Mouse (Mus musculus) liver, postnatal 0 days (tissue): ENCODE data around the gene Kctd17. TPM values are rescaled to one million over a fixed set of nuclear protein-coding genes. Genes with fewer than 3 reads are reported as not detected.

Experiments
- ATAC-seq: fragments of 200-750 bp; cut with Nextera tagmentation; 2 replicates; pipeline ENCODE4 v1.8.0; 2017; ENCODE audit warnings: mild to moderate bottlenecking, moderate library complexity
- DNase-seq: peaks from one replicate; pipeline ENCODE4 v3.0.0-alpha.2; 2016
- H3K27ac ChIP-seq: fragments of 300-500 bp; sonication (generic); 2 replicates; pipeline ENCODE4 v1.5.1; 2014; ENCODE audit warnings: antibody characterized with exemption, moderate library complexity, mild to moderate bottlenecking, low read depth
- H3K27me3 ChIP-seq: fragments of 300-500 bp; sonication (generic); 2 replicates; pipeline ENCODE4 v1.6.1; 2014; ENCODE audit warnings: low read length, control low read depth, mixed read lengths; ENCODE audit not compliant: insufficient read depth
- H3K36me3 ChIP-seq: fragments of 300-500 bp; sonication (generic); replicated peaks from 2 replicates; pipeline ENCODE4 v1.6.1; 2014; ENCODE audit warnings: mild to moderate bottlenecking, control low read depth, low read length, moderate library complexity, mixed read lengths; ENCODE audit not compliant: insufficient read depth
- H3K4me1 ChIP-seq: fragments of 300-500 bp; sonication (generic); 2 replicates; pipeline ENCODE4 v1.6.1; 2014; ENCODE audit warnings: antibody characterized with exemption, mild to moderate bottlenecking, control low read depth; ENCODE audit not compliant: insufficient read depth
- H3K4me2 ChIP-seq: fragments of 300-500 bp; sonication (generic); 2 replicates; pipeline ENCODE4 v1.6.1; 2014; ENCODE audit warnings: low read depth, mild to moderate bottlenecking, low read length, moderate library complexity, mixed read lengths
- H3K4me3 ChIP-seq: fragments of 300-500 bp; sonication (generic); 2 replicates; pipeline ENCODE4 v1.5.1; 2014; ENCODE audit warnings: low read depth, low read length
- H3K9ac ChIP-seq: fragments of 300-500 bp; sonication (generic); replicated peaks from 2 replicates; pipeline ENCODE4 v1.6.1; 2014; ENCODE audit warnings: mild to moderate bottlenecking, moderate library complexity
- H3K9me3 ChIP-seq: fragments of 300-500 bp; sonication (generic); 2 replicates; pipeline ENCODE4 v1.6.1; 2016; ENCODE audit warnings: mild to moderate bottlenecking, control low read depth, low read length, mixed read lengths
- CTCF ChIP-seq: sonication (generic); IDR thresholded peaks from 2 replicates; pipeline ENCODE4 v1.5.1; 2016; ENCODE audit warnings: antibody characterized with exemption, low read depth
- EP300 ChIP-seq: IDR thresholded peaks from 2 replicates; pipeline ENCODE4 v1.6.1; 2016; ENCODE audit warnings: antibody characterized with exemption, low read depth, mild to moderate bottlenecking
- WGBS: fragments of 180-500 bp; shearing (Covaris S2); extraction: QIAGEN DNeasy Blood & Tissue Kit; methylation state at CpG from one replicate; pipeline ENCODE4 v1.1.7; 2014; ENCODE audit not compliant: insufficient replicate concordance; 5-methylcytosine and 5-hydroxymethylcytosine counted together
- polyA plus RNA-seq: library from polyadenylated mRNA; unstranded; fragments of >200 nt; fragmentation: Nextera tagmentation; extraction: Ambion mirVana; gene quantifications from 2 replicates; pipeline ENCODE4 v1.2.1, GENCODE M21; 2015

Gene Kctd17
- polyA plus RNA-seq, 1 experiment from 2014 or later: 6.0 TPM

GRCm38 (mm10) chr15:78431541-78432121 lies 3.3 kb downstream of the Kctd17 start:
- peak overlapping the region; percentile 77 for H3K27ac ChIP-seq
- peak; percentile 86 for ATAC-seq
- H3K9ac ChIP-seq: no peak overlapping the region; the same call in 1 of the 2 replicates
- H3K4me1 ChIP-seq: peaks cover 15% of the 10 kb centered on the region
- H3K4me2 ChIP-seq: no peak overlapping the region
- H3K36me3 ChIP-seq: no peaks in the 10 kb centered on the region
- DNase-seq: peak; percentile 47
- no peaks in the 10 kb centered on the region for H3K9me3 ChIP-seq
- TF ChIP-seq CTCF: no peak
- TF ChIP-seq EP300: peak; percentile 58; the same call in 1 of the 2 replicates
- no peak overlapping the region for H3K4me3 ChIP-seq
- WGBS: 53% methylated on average over 7 of the region's 7 CpGs
- peaks cover 19% of the 10 kb centered on the region for H3K27me3 ChIP-seq

DNA sequence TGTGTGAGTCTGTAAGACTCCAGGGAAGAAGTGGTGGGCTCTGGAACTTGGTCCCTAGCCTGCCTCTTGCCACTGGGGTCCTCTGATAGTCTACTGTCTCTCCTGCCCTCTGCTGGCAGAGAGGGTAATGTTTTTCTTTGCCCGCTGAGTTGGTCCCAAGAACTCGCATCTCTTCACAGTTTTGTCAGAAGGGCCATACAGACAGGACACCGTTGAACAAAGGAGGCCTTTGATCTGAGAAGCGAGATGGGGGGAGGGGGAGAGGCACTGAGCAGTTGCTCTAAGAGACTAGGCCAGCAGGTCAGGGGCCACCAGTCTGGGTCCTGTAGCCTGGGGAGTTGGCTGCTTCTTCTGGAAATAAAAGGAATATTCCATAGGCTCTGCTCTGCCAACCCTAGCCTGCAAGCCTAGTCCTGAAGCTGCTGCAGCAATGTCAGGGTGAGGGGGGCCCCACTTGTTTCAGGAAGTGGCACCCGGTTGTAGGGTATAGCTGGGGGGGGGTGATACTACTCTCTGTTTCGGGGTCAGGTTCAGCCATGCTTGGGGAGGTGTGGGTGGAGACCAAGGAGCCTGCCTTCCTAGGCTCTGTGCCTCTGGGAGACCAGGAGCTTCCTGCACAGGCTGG lies 6.6 kb downstream of the Kctd17 start:
- WGBS: 36% methylated on average over 6 of the region's 6 CpGs

DNA sequence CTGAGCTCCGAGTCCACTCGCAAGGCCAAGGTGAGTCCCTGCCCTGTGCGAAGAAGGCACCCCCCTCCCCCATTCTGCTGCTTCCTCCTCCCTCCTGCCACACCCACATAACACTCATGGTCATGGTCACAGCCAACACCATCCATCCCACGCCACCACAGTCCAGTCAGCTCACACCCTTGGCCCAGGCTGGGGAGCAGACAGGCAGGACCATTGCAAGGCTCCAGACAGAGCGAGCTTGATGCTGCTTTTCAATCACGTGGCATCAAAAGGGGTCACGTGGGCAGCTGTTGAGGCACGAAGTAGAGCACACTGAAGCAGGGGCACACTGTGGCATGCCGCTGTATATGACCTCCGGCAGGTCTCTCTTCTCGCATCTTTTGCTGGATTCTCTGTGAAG lies 7.3 kb downstream of the Kctd17 start:
- H3K4me2 ChIP-seq: no peak overlapping the region
- H3K36me3 ChIP-seq: 0 out of 2 replicates have a peak, but pooled peaks cover 3% of the 10 kb centered on the region
- H3K27me3 ChIP-seq: peaks cover 3% of the 10 kb centered on the region; the same call in 1 of the 2 replicates
- H3K4me3 ChIP-seq: no peak overlapping the region
- no peak for TF ChIP-seq CTCF
- TF ChIP-seq EP300: no peak
- no peaks in the 10 kb centered on the region for H3K9me3 ChIP-seq
- H3K9ac ChIP-seq: no peak overlapping the region
- no peak for DNase-seq
- no peak for ATAC-seq
- WGBS: 90% methylated on average over 11 of the region's 11 CpGs
- no peak overlapping the region for H3K27ac ChIP-seq
- peaks cover 19% of the 10 kb centered on the region for H3K4me1 ChIP-seq

More for the DNA sequence above, 6.6 kb downstream of the Kctd17 start:
- H3K27me3 ChIP-seq: peaks cover 3% of the 10 kb centered on the region; the same call in 1 of the 2 replicates
- no peak for ATAC-seq
- TF ChIP-seq EP300 (no peak), CTCF (peak; percentile 74)
- no peaks in the 10 kb centered on the region for H3K9me3 ChIP-seq
- H3K4me2 ChIP-seq: no peak overlapping the region
- DNase-seq: no peak
- no peak overlapping the region for H3K9ac ChIP-seq
- H3K27ac ChIP-seq: no peak overlapping the region
- no peak overlapping the region for H3K4me3 ChIP-seq
- H3K36me3 ChIP-seq: 0 out of 2 replicates have a peak, but pooled peaks cover 2% of the 10 kb centered on the region
- peaks cover 19% of the 10 kb centered on the region for H3K4me1 ChIP-seq

- Histone ChIP-seq H3K4me1 (peaks cover 19% of the 10 kb centered on the region), H3K36me3 (0 out of 2 replicates have a peak, but pooled peaks cover 6% of the 10 kb centered on the region), H3K4me2 (peak overlapping the region; percentile 49), H3K9me3 (no peaks in the 10 kb centered on the region), H3K27ac (no peak overlapping the region), H3K4me3 (no peak overlapping the region), H3K27me3 (peaks cover 3% of the 10 kb centered on the region; the same call in 1 of the 2 replicates), H3K9ac (peak overlapping the region; percentile 55)
- 23% methylated on average over 30 of the region's 32 CpGs for WGBS
- DNase-seq (peak; percentile 84), ATAC-seq (peak; percentile 74)
- TF ChIP-seq CTCF: peak; percentile 44
- no peak for TF ChIP-seq EP300
Measured at GRCm38 (mm10) chr15:78436380-78437192, 8.2 kb downstream of the Kctd17 start.

- Histone ChIP-seq H3K4me2 (peak overlapping the region; percentile 49), H3K9ac (peak overlapping the region; percentile 55), H3K27me3 (peaks cover 3% of the 10 kb centered on the region; the same call in 1 of the 2 replicates), H3K36me3 (peaks cover 11% of the 10 kb centered on the region; the same call in 1 of the 2 replicates), H3K4me3 (no peak overlapping the region), H3K4me1 (peaks cover 17% of the 10 kb centered on the region), H3K27ac (peak overlapping the region; percentile 51), H3K9me3 (no peaks in the 10 kb centered on the region)
- no peak for DNase-seq
- peak; percentile 13 for ATAC-seq
- 45% methylated on average over 23 of the region's 23 CpGs for WGBS
- TF ChIP-seq CTCF: no peak
- TF ChIP-seq EP300: no peak
Measured at GRCm38 (mm10) chr15:78437237-78438017, 9.1 kb downstream of the Kctd17 start.
